Mouse (Mus musculus) myocyte (in vitro differentiated cells): ENCODE measurements around the gene Rims3. TPM values are rescaled to one million over a fixed set of nuclear protein-coding genes. Genes with fewer than 3 reads are reported as not detected.

Experiments
- H3K27me3 ChIP-seq: one replicate; pipeline ENCODE4 v1.6.1; 2011; ENCODE audit not compliant: control insufficient read depth, insufficient read depth, insufficient read length
- H3K36me3 ChIP-seq: one replicate; pipeline ENCODE4 v1.6.1; 2011; ENCODE audit not compliant: control insufficient read depth, insufficient read depth
- H3K4me2 ChIP-seq: one replicate; pipeline ENCODE4 v1.6.1; 2011; ENCODE audit warnings: low read depth, control low read depth
- H3K4me3 ChIP-seq: one replicate; pipeline ENCODE4 v1.5.1; 2011; ENCODE audit warnings: mild to moderate bottlenecking, control low read depth, moderate library complexity
- H3K79me2 ChIP-seq: one replicate; pipeline ENCODE4 v1.6.1; 2011; ENCODE audit not compliant: control insufficient read depth, insufficient read depth
- H3ac ChIP-seq: one replicate; pipeline ENCODE4 v1.6.1; 2011; ENCODE audit not compliant: control insufficient read depth, insufficient read length
- CEBPB ChIP-seq: IDR thresholded peaks from 2 replicates; pipeline ENCODE4 v1.6.1; 2011; ENCODE audit warnings: mild to moderate bottlenecking, moderate library complexity; ENCODE audit not compliant: poor library complexity, insufficient read depth, severe bottlenecking
- E2F4 ChIP-seq: IDR thresholded peaks from one replicate; pipeline ENCODE4 v1.6.1; 2011; ENCODE audit warnings: mild to moderate bottlenecking, control low read depth, moderate library complexity; ENCODE audit not compliant: insufficient read depth
- MAX ChIP-seq: IDR thresholded peaks from one replicate; pipeline ENCODE4 v1.6.1; 2011; ENCODE audit warnings: low read depth, mild to moderate bottlenecking, control low read depth
- MYOD1 ChIP-seq, 3 experiments: IDR thresholded peaks; one replicate each; pipeline ENCODE4 v1.6.1; 2011; ENCODE audit warnings: control low read depth in 2 of 3, low read depth in 2 of 3, mild to moderate bottlenecking in 2 of 3, moderate library complexity in 1 of 3; ENCODE audit not compliant: insufficient read length in 2 of 3, control insufficient read depth in 1 of 3
- MYOG ChIP-seq, 3 experiments: IDR thresholded peaks; one replicate each; pipeline ENCODE4 v1.6.1; 2011; ENCODE audit warnings: control low read depth in 2 of 3, low read depth in 2 of 3, mild to moderate bottlenecking in 2 of 3; ENCODE audit not compliant: insufficient read length in 2 of 3, control insufficient read depth in 1 of 3, insufficient read depth in 1 of 3
- POLR2A ChIP-seq: IDR thresholded peaks from one replicate; pipeline ENCODE4 v1.6.1; 2011; ENCODE audit warnings: low read depth, mild to moderate bottlenecking, control low read depth, moderate library complexity; ENCODE audit not compliant: insufficient read length
- POLR2AphosphoS2 ChIP-seq: IDR thresholded peaks from one replicate; pipeline ENCODE4 v1.6.1; 2011; ENCODE audit warnings: low read depth, control low read depth; ENCODE audit not compliant: insufficient read length
- REST ChIP-seq: IDR thresholded peaks from one replicate; pipeline ENCODE4 v1.6.1; 2011; ENCODE audit warnings: mild to moderate bottlenecking, control low read depth, moderate library complexity; ENCODE audit not compliant: insufficient read depth, insufficient read length
- SRF ChIP-seq: IDR thresholded peaks from one replicate; pipeline ENCODE4 v1.6.1; 2011; ENCODE audit warnings: low read depth; ENCODE audit not compliant: control insufficient read depth, insufficient read length
- TCF12 ChIP-seq: IDR thresholded peaks from one replicate; pipeline ENCODE4 v1.6.1; 2011; ENCODE audit warnings: mild to moderate bottlenecking, control low read depth; ENCODE audit not compliant: poor library complexity, insufficient read depth, severe bottlenecking
- TCF3 ChIP-seq: IDR thresholded peaks from one replicate; pipeline ENCODE4 v1.6.1; 2011; ENCODE audit warnings: low read depth, control low read depth; ENCODE audit not compliant: insufficient read length
- USF1 ChIP-seq: IDR thresholded peaks from one replicate; pipeline ENCODE4 v1.6.1; 2011; ENCODE audit warnings: low read depth, mild to moderate bottlenecking, control low read depth, moderate library complexity
- polyA plus RNA-seq: library from polyadenylated mRNA; unstranded; fragments of >200 nt; fragmentation: generic; extraction: Trizol; gene quantifications from one replicate; pipeline ENCODE4 v1.2.1, GENCODE M21; 2012; ENCODE audit warnings: missing spikeins

Rims3 gene
- polyA plus RNA-seq, 1 experiment, result 0.02 TPM

DNA sequence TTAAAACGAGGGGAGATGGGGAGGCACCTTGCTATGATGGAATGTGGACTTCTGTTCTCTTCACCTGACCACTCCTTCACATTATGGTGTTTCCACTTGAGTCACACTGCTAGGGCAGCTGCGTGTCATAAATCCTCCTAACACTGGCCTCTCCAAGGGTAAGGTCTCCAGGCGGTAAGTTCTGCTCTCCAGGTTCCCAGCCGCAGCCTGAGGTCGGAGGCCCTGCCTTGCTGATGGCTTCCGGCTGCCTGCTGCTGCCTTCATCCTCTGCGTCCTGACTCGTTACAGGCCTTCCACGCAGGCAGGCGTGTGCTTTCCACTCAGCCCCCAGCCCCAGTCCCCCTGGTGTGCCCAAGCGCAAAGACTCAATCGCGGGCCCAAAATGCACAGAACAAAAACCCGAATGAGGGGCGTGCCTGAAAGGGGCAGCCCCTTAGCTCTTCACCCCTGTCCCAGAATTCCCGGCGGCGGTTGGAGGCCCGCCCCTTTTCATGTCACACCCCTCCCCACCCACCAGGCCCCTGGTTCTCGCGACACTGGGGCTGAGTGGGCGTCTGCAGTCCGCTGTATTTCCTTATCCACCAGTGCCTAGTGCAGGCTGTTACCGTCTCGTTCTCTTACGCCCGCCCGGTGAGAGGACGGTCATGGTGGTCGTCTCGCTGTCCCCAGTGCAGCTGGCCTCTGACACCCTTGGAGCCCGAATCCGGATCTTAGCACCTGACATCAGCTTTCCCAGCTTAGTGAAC is 70.1 kb downstream of the Rims3 start, which contains the start of gene Exo5:
TSS of gene Exo5 (minus strand) at position 464 of the 746 bp plus-strand sequence.
- TF ChIP-seq POLR2A (peak; percentile 95), POLR2AphosphoS2 (peak; percentile 98), SRF (peak; percentile 37), TCF12 (no peak), REST (peak; percentile 42), USF1 (no peak), MYOG (IDR thresholded peaks at IDR 0.05; ENCODE audit: control insufficient read depth in 1 of 3, insufficient read depth in 1 of 3, insufficient read length in 2 of 3, low read depth in 2 of 3) (no peak), MAX (no peak), MYOD1 (IDR thresholded peaks at IDR 0.05; ENCODE audit: control insufficient read depth in 1 of 3, insufficient read length in 2 of 3, low read depth in 2 of 3) (peak in 2 of 3 experiments; percentile 40 to 57)
- no peaks in the 10 kb centered on the region for H3K27me3 ChIP-seq
- H3K4me2 ChIP-seq, result peak within 1 kb of the TSS; percentile 79
- H3K36me3 ChIP-seq, result peaks cover 14% of the 10 kb centered on the region
- H3ac ChIP-seq, result peak within 1 kb of the TSS; percentile 51
- H3K4me3 ChIP-seq, result peak within 1 kb of the TSS; percentile 82
- H3K79me2 ChIP-seq, result peaks cover 21% of the 10 kb centered on the region

GRCm38 (mm10) chr4:120925386-120925785 is 70.8 kb downstream of the Rims3 start:
- peak overlapping the region; percentile 79 for H3K4me2 ChIP-seq
- H3K4me3 ChIP-seq, result peak overlapping the region; percentile 82
- no peak overlapping the region for H3ac ChIP-seq
- TF ChIP-seq MYOG (IDR thresholded peaks at IDR 0.05; ENCODE audit: control insufficient read depth in 1 of 3, insufficient read depth in 1 of 3, insufficient read length in 2 of 3, low read depth in 2 of 3) (no peak), TCF3 (no peak), USF1 (peak; percentile 91)
- peaks cover 21% of the 10 kb centered on the region for H3K79me2 ChIP-seq
- H3K36me3 ChIP-seq, result peaks cover 8% of the 10 kb centered on the region
- no peaks in the 10 kb centered on the region for H3K27me3 ChIP-seq

GRCm38 (mm10) chr4:120928686-120929085 is 74.1 kb downstream of the Rims3 start:
- H3K79me2 ChIP-seq, result peaks cover 10% of the 10 kb centered on the region
- H3K36me3 ChIP-seq, result no peaks in the 10 kb centered on the region
- no peak overlapping the region for H3ac ChIP-seq
- TF ChIP-seq TCF3, result no peak
- TF ChIP-seq REST, result no peak
- TF ChIP-seq POLR2A, result no peak
- TF ChIP-seq MYOG (IDR thresholded peaks at IDR 0.05; ENCODE audit: control insufficient read depth in 1 of 3, insufficient read depth in 1 of 3, insufficient read length in 2 of 3, low read depth in 2 of 3), result no peak
- no peak for TF ChIP-seq USF1
- no peak for TF ChIP-seq MYOD1 (IDR thresholded peaks at IDR 0.05; ENCODE audit: control insufficient read depth in 1 of 3, insufficient read length in 2 of 3, low read depth in 2 of 3)
- TF ChIP-seq CEBPB, result no peak
- TF ChIP-seq SRF, result no peak
- no peak for TF ChIP-seq POLR2AphosphoS2
- no peak for TF ChIP-seq MAX
- TF ChIP-seq TCF12, result no peak
- TF ChIP-seq E2F4, result no peak
- no peak overlapping the region for H3K4me3 ChIP-seq
- no peaks in the 10 kb centered on the region for H3K27me3 ChIP-seq
- no peak overlapping the region for H3K4me2 ChIP-seq

GRCm38 (mm10) chr4:120930736-120931135 is 76.1 kb downstream of the Rims3 start:
- TF ChIP-seq MYOD1 (IDR thresholded peaks at IDR 0.05; ENCODE audit: control insufficient read depth in 1 of 3, insufficient read length in 2 of 3, low read depth in 2 of 3) (no peak), TCF12 (no peak), USF1 (no peak), TCF3 (no peak)
- no peak overlapping the region for H3K4me2 ChIP-seq
- no peak overlapping the region for H3K4me3 ChIP-seq
- no peak overlapping the region for H3ac ChIP-seq
- no peaks in the 10 kb centered on the region for H3K27me3 ChIP-seq
- peaks cover 10% of the 10 kb centered on the region for H3K36me3 ChIP-seq
- H3K79me2 ChIP-seq, result no peaks in the 10 kb centered on the region

DNA sequence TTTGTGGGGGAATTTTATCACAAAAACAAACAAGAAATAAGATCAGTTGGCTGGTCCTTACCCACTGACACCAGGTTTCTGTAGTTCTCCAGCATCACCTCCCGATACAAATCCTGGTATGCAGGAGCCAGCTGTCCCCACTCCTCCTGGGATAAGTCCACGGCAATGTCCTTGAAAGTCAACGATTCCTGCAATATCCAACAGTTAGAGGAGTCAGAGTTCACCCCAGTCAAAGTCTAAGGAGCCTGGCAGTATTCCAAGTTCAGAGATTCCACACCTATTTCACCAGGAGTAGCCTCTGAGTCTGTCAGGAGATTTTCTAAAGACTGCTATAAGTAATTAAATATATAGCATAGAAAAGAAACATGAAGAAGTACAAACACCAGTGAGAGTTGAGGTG is 80.4 kb downstream of the Rims3 start:
- no peak overlapping the region for H3ac ChIP-seq
- H3K27me3 ChIP-seq, result no peaks in the 10 kb centered on the region
- no peaks in the 10 kb centered on the region for H3K79me2 ChIP-seq
- TF ChIP-seq MYOG (IDR thresholded peaks at IDR 0.05; ENCODE audit: control insufficient read depth in 1 of 3, insufficient read depth in 1 of 3, insufficient read length in 2 of 3, low read depth in 2 of 3) (no peak), TCF12 (no peak), USF1 (no peak), REST (no peak), SRF (no peak), E2F4 (no peak), MYOD1 (IDR thresholded peaks at IDR 0.05; ENCODE audit: control insufficient read depth in 1 of 3, insufficient read length in 2 of 3, low read depth in 2 of 3) (no peak), POLR2AphosphoS2 (no peak), MAX (no peak), POLR2A (no peak), CEBPB (no peak), TCF3 (no peak)
- peaks cover 10% of the 10 kb centered on the region for H3K36me3 ChIP-seq
- H3K4me3 ChIP-seq, result no peak overlapping the region
- H3K4me2 ChIP-seq, result no peak overlapping the region
